Comparison of ENCODE assay signal across 16 mouse cellular contexts in genomic region chr12:92292460-92293340, GRCm38 (mm10).
A peak's percentile ranks its signal among the peaks of the same experiment; 100 is the strongest.
DNase-seq lines count a peak whose midpoint lies in the region; ATAC-seq and TF ChIP-seq lines count a peak whose summit lies in the region.
"Had no signal": no experiment of that assay in that cellular context is flagged by ENCODE, and none has a peak within 500 bp of the region (broad histone marks: within the 10 kb centered on the region; RNA-seq: fewer than 3 reads in every experiment).

No protein-coding gene starts in this region.

- no peak overlapping the region for H3K9ac ChIP-seq in forebrain, embryonic 13.5 days
- H3K9ac ChIP-seq in hindbrain, postnatal 0 days (replicated peaks; ENCODE audit: low read length): no peak overlapping the region
- H3K9ac ChIP-seq in midbrain, postnatal 0 days (replicated peaks; ENCODE audit: low read length, poor library complexity, severe bottlenecking): no peak overlapping the region
- H3K9ac ChIP-seq: embryonic facial prominence, embryonic 15.5 days had no signal

- 4% methylated on average over 11 of the region's 11 CpGs for WGBS in forebrain, embryonic 13.5 days
- WGBS in hindbrain, postnatal 0 days: 16% methylated on average over 11 of the region's 11 CpGs
- 16% methylated on average over 11 of the region's 11 CpGs for WGBS in midbrain, postnatal 0 days

- no peak overlapping the region for H3K4me3 ChIP-seq in forebrain, embryonic 13.5 days
- H3K4me3 ChIP-seq in hindbrain, postnatal 0 days (ENCODE audit: low read length): no peak overlapping the region
- no peak overlapping the region for H3K4me3 ChIP-seq in midbrain, postnatal 0 days (ENCODE audit: low read depth, low read length)
- H3K4me3 ChIP-seq: embryonic facial prominence, embryonic 15.5 days; megakaryocyte, embryonic 14.5 days had no signal

- H3K4me1 ChIP-seq in forebrain, embryonic 13.5 days: peaks cover 19% of the 10 kb centered on the region
- H3K4me1 ChIP-seq in hindbrain, postnatal 0 days (ENCODE audit: insufficient read depth, low read length): 0 out of 2 replicates have a peak, but pooled peaks cover 3% of the 10 kb centered on the region
- no peaks in the 10 kb centered on the region; the same call in 1 of the 2 replicates for H3K4me1 ChIP-seq in midbrain, postnatal 0 days (ENCODE audit: insufficient read depth, low read length)
- H3K4me1 ChIP-seq: embryonic facial prominence, embryonic 15.5 days; megakaryocyte, embryonic 14.5 days had no signal

- peak overlapping the region; percentile 39 for H3K4me2 ChIP-seq in forebrain, embryonic 13.5 days
- H3K4me2 ChIP-seq in hindbrain, postnatal 0 days (ENCODE audit: low read depth, low read length): peak overlapping the region; percentile 7
- H3K4me2 ChIP-seq in midbrain, postnatal 0 days (ENCODE audit: low read depth, low read length, poor library complexity, severe bottlenecking): no peak overlapping the region
- H3K4me2 ChIP-seq: embryonic facial prominence, embryonic 15.5 days had no signal

- H3K36me3 ChIP-seq in forebrain, embryonic 13.5 days (ENCODE audit: poor library complexity, severe bottlenecking): no peaks in the 10 kb centered on the region
- H3K36me3 ChIP-seq in hindbrain, postnatal 0 days (ENCODE audit: insufficient read depth, low read length): no peaks in the 10 kb centered on the region
- H3K36me3 ChIP-seq in midbrain, postnatal 0 days (ENCODE audit: insufficient read depth, low read length): no peaks in the 10 kb centered on the region
- H3K36me3 ChIP-seq: embryonic facial prominence, embryonic 15.5 days had no signal

- DNase-seq in embryo, embryonic 10 days (ENCODE audit: low spot score): peak; percentile 62
- DNase-seq in hindbrain, postnatal 0 days (ENCODE audit: low spot score): peak; percentile 51
- peak; percentile 26 for DNase-seq in midbrain, postnatal 0 days (ENCODE audit: low spot score)
- DNase-seq in layer of hippocampus, adult 18-20 months (ENCODE audit: low spot score in 2 of 2): no peak
- no peak for DNase-seq in cerebellum, postnatal 25 days
- DNase-seq in kidney, postnatal 14 days: no peak
- no peak for DNase-seq in heart, adult 18-20 months
- DNase-seq: adrenal gland, postnatal 10 days; B cell, adult 2 months; cerebellum, adult 11 months; gastrocnemius, postnatal 14 days; heart, postnatal 14 days had no signal

- 0 out of 2 replicates have a peak, but pooled peaks cover 5% of the 10 kb centered on the region for H3K9me3 ChIP-seq in forebrain, embryonic 13.5 days (replicated peaks)
- no peaks in the 10 kb centered on the region for H3K9me3 ChIP-seq in hindbrain, postnatal 0 days (ENCODE audit: low read length)
- no peaks in the 10 kb centered on the region for H3K9me3 ChIP-seq in midbrain, postnatal 0 days (ENCODE audit: low read length)
- H3K9me3 ChIP-seq: embryonic facial prominence, embryonic 15.5 days; megakaryocyte, embryonic 14.5 days had no signal

- no peaks in the 10 kb centered on the region for H3K27me3 ChIP-seq in forebrain, embryonic 13.5 days
- H3K27me3 ChIP-seq in hindbrain, postnatal 0 days (ENCODE audit: insufficient read depth, low read length): no peaks in the 10 kb centered on the region
- no peaks in the 10 kb centered on the region for H3K27me3 ChIP-seq in midbrain, postnatal 0 days (ENCODE audit: insufficient read depth, low read length)
- H3K27me3 ChIP-seq: embryonic facial prominence, embryonic 15.5 days; megakaryocyte, embryonic 14.5 days had no signal

- peak overlapping the region; percentile 84 for H3K27ac ChIP-seq in forebrain, embryonic 13.5 days
- no peak overlapping the region for H3K27ac ChIP-seq in hindbrain, postnatal 0 days
- H3K27ac ChIP-seq in midbrain, postnatal 0 days (ENCODE audit: low read depth, low read length): 0 out of 2 replicates have a peak overlapping the region, but pooled peaks have one; percentile 1
- H3K27ac ChIP-seq: embryonic facial prominence, embryonic 15.5 days; kidney, postnatal 0 days had no signal

- peak; percentile 90 for ATAC-seq in forebrain, embryonic 13.5 days
- peak; percentile 70; the same call in 1 of the 2 replicates for ATAC-seq in hindbrain, postnatal 0 days
- ATAC-seq in midbrain, postnatal 0 days (ENCODE audit: low FRiP score): peak; percentile 71

- no peak for TF ChIP-seq CTCF in hindbrain, postnatal 0 days (IDR thresholded peaks at IDR 0.05; ENCODE audit: low read depth)
- no peak for TF ChIP-seq CTCF in midbrain, postnatal 0 days (IDR thresholded peaks at IDR 0.05)

Comparison
In these comparisons a context has a peak if more than half of its experiments do, and no peak if none do; other contexts are left out.
1. DNase-seq: peak in embryo, embryonic 10 days (single experiment), hindbrain, postnatal 0 days (single experiment) and midbrain, postnatal 0 days (single experiment); none in layer of hippocampus, adult 18-20 months (0 of 2), cerebellum, postnatal 25 days (0 of 2), kidney, postnatal 14 days (single experiment) and heart, adult 18-20 months (0 of 2).
2. Peak in every context shown above with its lines, with median percentiles within 50 percentile points of each other: ATAC-seq.